Mouse (Mus musculus): ENCODE results near the gene Nelfe.

- TF ChIP-seq ZC3H11A (IDR thresholded peaks at IDR 0.05; ENCODE audit: borderline replicate concordance, low read depth, low read length) (no peak), CHD2 (IDR thresholded peaks at IDR 0.05; ENCODE audit: low read depth, low read length) (no peak), HCFC1 (IDR thresholded peaks at IDR 0.05; ENCODE audit: borderline replicate concordance, insufficient read depth, low read length) (0 out of 2 replicates have a peak, but pooled peaks have one; percentile 39), ZNF384 (IDR thresholded peaks at IDR 0.05; ENCODE audit: low read depth, low read length) (no peak), MAFK (IDR thresholded peaks at IDR 0.05; ENCODE audit: insufficient read depth, low read depth, low read length) (no peak)
Observed at GRCm38 (mm10) chr17:34890074-34890743, 40.0 kb downstream of the Nelfe start.
